Mouse (Mus musculus) lung, embryonic 15.5 days (tissue): ENCODE data around the gene Pla2g12b. TPM values are rescaled to one million over a fixed set of nuclear protein-coding genes. Genes with fewer than 3 reads are reported as not detected.
A peak's percentile ranks its signal among the peaks of the same experiment; 100 is the strongest.

ENCODE experiments used
- ATAC-seq: fragments of 200-750 bp; cut with Nextera tagmentation; 2 replicates; pipeline ENCODE4 v1.8.0; 2017; ENCODE audit warnings: moderate number of reproducible peaks, borderline replicate concordance; ENCODE audit not compliant: low FRiP score, low TSS enrichment; ENCODE audit errors: extremely low read depth
- H3K27ac ChIP-seq: fragments of 300-500 bp; sonication (generic); 2 replicates; pipeline ENCODE4 v1.5.1; 2015; ENCODE audit warnings: moderate library complexity, mild to moderate bottlenecking, inconsistent platforms
- H3K27me3 ChIP-seq: fragments of 300-500 bp; sonication (generic); 2 replicates; pipeline ENCODE4 v1.6.1; 2015; ENCODE audit warnings: inconsistent platforms
- H3K36me3 ChIP-seq: fragments of 300-500 bp; sonication (generic); 2 replicates; pipeline ENCODE4 v1.6.1; 2015; ENCODE audit warnings: inconsistent platforms
- H3K4me1 ChIP-seq: fragments of 300-500 bp; sonication (generic); 2 replicates; pipeline ENCODE4 v1.6.1; 2015; ENCODE audit warnings: inconsistent platforms
- H3K4me2 ChIP-seq: fragments of 300-500 bp; sonication (generic); 2 replicates; pipeline ENCODE4 v1.6.1; 2015; ENCODE audit warnings: inconsistent platforms, mild to moderate bottlenecking, moderate library complexity
- H3K4me3 ChIP-seq: fragments of 300-500 bp; sonication (generic); 2 replicates; pipeline ENCODE4 v1.5.1; 2015; ENCODE audit warnings: mild to moderate bottlenecking, inconsistent platforms
- H3K9ac ChIP-seq: fragments of 300-500 bp; sonication (generic); 2 replicates; pipeline ENCODE4 v1.6.1; 2015; ENCODE audit warnings: inconsistent platforms
- H3K9me3 ChIP-seq: fragments of 300-500 bp; sonication (generic); 2 replicates; pipeline ENCODE4 v1.6.1; 2016; ENCODE audit warnings: inconsistent platforms
- WGBS: fragments of 180-500 bp; shearing (Covaris S2); methylation state at CpG from one replicate; pipeline ENCODE4 v1.1.7; 2015; 5-methylcytosine and 5-hydroxymethylcytosine counted together
- polyA plus RNA-seq: library from polyadenylated mRNA; unstranded; fragments of >200 nt; fragmentation: Nextera tagmentation; extraction: Ambion mirVana; gene quantifications from 2 replicates; pipeline ENCODE4 v1.2.1, GENCODE M21; 2015

Pla2g12b gene
- polyA plus RNA-seq: 0.14 and 0.60 TPM in 2 replicates

GRCm38 (mm10) chr10:59402899-59403792 lies at the start of gene Pla2g12b:
TSS of gene Pla2g12b (plus strand) at chr10:59403660.
- Histone ChIP-seq H3K27me3 (no peaks in the 10 kb centered on the region), H3K4me3 (no peak within 1 kb of the TSS), H3K4me2 (no peak within 1 kb of the TSS), H3K9me3 (no peaks in the 10 kb centered on the region), H3K4me1 (no peaks in the 10 kb centered on the region), H3K36me3 (no peaks in the 10 kb centered on the region), H3K9ac (no peak within 1 kb of the TSS), H3K27ac (no peak within 1 kb of the TSS)
- WGBS: 62% methylated on average over 21 of the region's 21 CpGs
- ATAC-seq: no peak

- Histone ChIP-seq H3K9me3 (no peaks in the 10 kb centered on the region), H3K27ac (no peak overlapping the region), H3K4me1 (no peaks in the 10 kb centered on the region), H3K27me3 (no peaks in the 10 kb centered on the region), H3K4me2 (no peak overlapping the region), H3K9ac (no peak overlapping the region), H3K4me3 (no peak overlapping the region), H3K36me3 (peaks cover 54% of the 10 kb centered on the region)
- 79% methylated on average over 12 of the region's 12 CpGs for WGBS
- ATAC-seq: no peak
These were observed 49.3 kb upstream of the Pla2g12b start for GRCm38 (mm10) chr10:59354120-59354519.

- WGBS: 87% methylated on average over 8 of the region's 8 CpGs
- no peak overlapping the region for H3K4me3 ChIP-seq
These were observed 48.4 kb upstream of the Pla2g12b start for GRCm38 (mm10) chr10:59355020-59355419.

GRCm38 (mm10) chr10:59358744-59359143 lies 44.7 kb upstream of the Pla2g12b start:
- Histone ChIP-seq H3K27ac (no peak overlapping the region), H3K4me1 (no peaks in the 10 kb centered on the region), H3K9ac (no peak overlapping the region), H3K36me3 (peaks cover 42% of the 10 kb centered on the region), H3K27me3 (no peaks in the 10 kb centered on the region), H3K4me2 (no peak overlapping the region), H3K9me3 (no peaks in the 10 kb centered on the region), H3K4me3 (no peak overlapping the region)
- WGBS: 93% methylated on average over 4 of the region's 4 CpGs
- no peak for ATAC-seq

More at GRCm38 (mm10) chr10:59355020-59355419, 48.4 kb upstream of the Pla2g12b start:
- Histone ChIP-seq H3K9ac (no peak overlapping the region), H3K9me3 (no peaks in the 10 kb centered on the region), H3K36me3 (peaks cover 52% of the 10 kb centered on the region), H3K4me2 (no peak overlapping the region), H3K27me3 (no peaks in the 10 kb centered on the region), H3K27ac (no peak overlapping the region), H3K4me1 (no peaks in the 10 kb centered on the region)
- ATAC-seq: no peak

- Histone ChIP-seq H3K9me3 (no peaks in the 10 kb centered on the region), H3K9ac (no peak overlapping the region), H3K4me2 (no peak overlapping the region), H3K4me1 (peaks cover 6% of the 10 kb centered on the region; the same call in 1 of the 2 replicates), H3K27me3 (no peaks in the 10 kb centered on the region), H3K4me3 (no peak overlapping the region), H3K27ac (no peak overlapping the region), H3K36me3 (peaks cover 41% of the 10 kb centered on the region)
- no peak for ATAC-seq
- 77% methylated on average over 2 of the region's 2 CpGs for WGBS
These were observed 40.3 kb upstream of the Pla2g12b start for GRCm38 (mm10) chr10:59363208-59363607.

- no peak overlapping the region for H3K4me3 ChIP-seq
- peaks cover 47% of the 10 kb centered on the region for H3K36me3 ChIP-seq
- WGBS: 58% methylated on average over 3 of the region's 3 CpGs
- ATAC-seq: peak; percentile 91
- no peak overlapping the region for H3K4me2 ChIP-seq
- H3K9ac ChIP-seq: no peak overlapping the region
- peaks cover 6% of the 10 kb centered on the region; the same call in 1 of the 2 replicates for H3K4me1 ChIP-seq
- H3K27ac ChIP-seq: 0 out of 2 replicates have a peak overlapping the region, but pooled peaks have one; percentile 36
- no peaks in the 10 kb centered on the region for H3K27me3 ChIP-seq
- no peaks in the 10 kb centered on the region for H3K9me3 ChIP-seq
These were observed 38.9 kb upstream of the Pla2g12b start for GRCm38 (mm10) chr10:59364551-59364950.

- no peak overlapping the region for H3K4me2 ChIP-seq
- no peaks in the 10 kb centered on the region for H3K27me3 ChIP-seq
- no peak overlapping the region for H3K4me3 ChIP-seq
- peaks cover 55% of the 10 kb centered on the region for H3K36me3 ChIP-seq
- peaks cover 6% of the 10 kb centered on the region; the same call in 1 of the 2 replicates for H3K4me1 ChIP-seq
- 0 out of 2 replicates have a peak overlapping the region, but pooled peaks have one; percentile 1 for H3K27ac ChIP-seq
- 70% methylated on average over 5 of the region's 5 CpGs for WGBS
- no peak for ATAC-seq
- no peak overlapping the region for H3K9ac ChIP-seq
- H3K9me3 ChIP-seq: no peaks in the 10 kb centered on the region
These were observed 37.5 kb upstream of the Pla2g12b start for GRCm38 (mm10) chr10:59365804-59366589.

- H3K36me3 ChIP-seq: peaks cover 59% of the 10 kb centered on the region
- ATAC-seq: no peak
- H3K4me1 ChIP-seq: peaks cover 6% of the 10 kb centered on the region; the same call in 1 of the 2 replicates
- no peak overlapping the region for H3K4me3 ChIP-seq
- H3K4me2 ChIP-seq: no peak overlapping the region
- no peaks in the 10 kb centered on the region for H3K27me3 ChIP-seq
- 95% methylated on average over 4 of the region's 4 CpGs for WGBS
- H3K27ac ChIP-seq: no peak overlapping the region
- no peaks in the 10 kb centered on the region for H3K9me3 ChIP-seq
- H3K9ac ChIP-seq: no peak overlapping the region
These were observed 36.7 kb upstream of the Pla2g12b start for GRCm38 (mm10) chr10:59366746-59367145.

GRCm38 (mm10) chr10:59367206-59367605 lies 36.3 kb upstream of the Pla2g12b start:
- H3K9me3 ChIP-seq: no peaks in the 10 kb centered on the region
- no peak overlapping the region for H3K4me2 ChIP-seq
- no peak overlapping the region for H3K27ac ChIP-seq
- 62% methylated on average over 4 of the region's 4 CpGs for WGBS
- peaks cover 6% of the 10 kb centered on the region; the same call in 1 of the 2 replicates for H3K4me1 ChIP-seq
- H3K27me3 ChIP-seq: no peaks in the 10 kb centered on the region
- no peak for ATAC-seq
- H3K9ac ChIP-seq: no peak overlapping the region
- no peak overlapping the region for H3K4me3 ChIP-seq
- peaks cover 57% of the 10 kb centered on the region for H3K36me3 ChIP-seq

GRCm38 (mm10) chr10:59368729-59369128 lies 34.7 kb upstream of the Pla2g12b start:
- no peak overlapping the region for H3K4me3 ChIP-seq
- no peak overlapping the region for H3K27ac ChIP-seq
- peaks cover 6% of the 10 kb centered on the region; the same call in 1 of the 2 replicates for H3K4me1 ChIP-seq
- H3K36me3 ChIP-seq: peaks cover 60% of the 10 kb centered on the region
- no peak for ATAC-seq
- H3K9me3 ChIP-seq: no peaks in the 10 kb centered on the region
- H3K27me3 ChIP-seq: no peaks in the 10 kb centered on the region
- no peak overlapping the region for H3K4me2 ChIP-seq
- WGBS: 76% methylated on average over 8 of the region's 8 CpGs
- H3K9ac ChIP-seq: no peak overlapping the region

GRCm38 (mm10) chr10:59369426-59369825 lies 34.0 kb upstream of the Pla2g12b start:
- no peaks in the 10 kb centered on the region for H3K9me3 ChIP-seq
- ATAC-seq: no peak
- H3K4me3 ChIP-seq: no peak overlapping the region
- peaks cover 62% of the 10 kb centered on the region for H3K36me3 ChIP-seq
- 84% methylated on average over 9 of the region's 9 CpGs for WGBS
- peaks cover 6% of the 10 kb centered on the region; the same call in 1 of the 2 replicates for H3K4me1 ChIP-seq
- no peak overlapping the region for H3K4me2 ChIP-seq
- H3K9ac ChIP-seq: no peak overlapping the region
- no peak overlapping the region for H3K27ac ChIP-seq
- H3K27me3 ChIP-seq: no peaks in the 10 kb centered on the region
